Mouse (Mus musculus) testis, postnatal 14 days (tissue): ENCODE measurements around the gene Fzd2.
A peak's percentile ranks its signal among the peaks of the same experiment; 100 is the strongest.
"Not testable (repeated sequence)": the region's sequence is repeated elsewhere in the genome, so short reads cannot be mapped to it uniquely, and the experiment has no call there.

Experiments used
- DNase-seq: peaks from one replicate; pipeline ENCODE4 v3.0.0; 2021; ENCODE audit warnings: low spot score

Fzd2 gene

DNA sequence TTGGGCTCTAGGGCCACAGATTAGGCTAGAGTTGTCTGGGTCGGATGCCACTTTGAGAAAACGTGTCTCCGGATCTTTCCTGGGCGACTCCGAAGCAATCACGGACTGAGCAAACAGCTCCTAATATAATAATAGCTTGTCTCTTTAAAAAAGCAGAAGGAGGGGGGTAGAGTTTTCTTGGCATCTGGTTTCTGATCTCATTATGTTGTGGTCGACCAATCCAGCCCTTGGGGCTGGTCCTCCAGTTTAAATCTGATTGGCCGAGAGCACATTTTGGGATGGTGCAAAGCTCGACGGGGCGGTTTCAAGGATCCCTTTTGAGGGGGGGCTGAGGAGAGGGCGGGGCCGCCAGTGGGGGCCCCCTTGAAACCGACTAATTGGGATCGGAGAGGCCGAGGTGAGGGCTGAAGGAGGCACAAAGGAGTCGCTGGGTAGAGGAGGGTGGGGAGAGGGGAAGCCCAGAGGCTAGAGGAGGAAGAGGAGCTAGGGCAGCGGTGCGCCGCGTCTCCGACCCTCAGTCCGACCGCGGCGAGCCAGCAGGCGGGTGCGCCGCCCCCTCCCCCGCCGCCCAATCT, at the start of gene Fzd2:
Gene Fzd2, plus strand, starts transcription at position 387 of the 575 bp plus-strand sequence.
- DNase-seq, result peak; percentile 87

DNA sequence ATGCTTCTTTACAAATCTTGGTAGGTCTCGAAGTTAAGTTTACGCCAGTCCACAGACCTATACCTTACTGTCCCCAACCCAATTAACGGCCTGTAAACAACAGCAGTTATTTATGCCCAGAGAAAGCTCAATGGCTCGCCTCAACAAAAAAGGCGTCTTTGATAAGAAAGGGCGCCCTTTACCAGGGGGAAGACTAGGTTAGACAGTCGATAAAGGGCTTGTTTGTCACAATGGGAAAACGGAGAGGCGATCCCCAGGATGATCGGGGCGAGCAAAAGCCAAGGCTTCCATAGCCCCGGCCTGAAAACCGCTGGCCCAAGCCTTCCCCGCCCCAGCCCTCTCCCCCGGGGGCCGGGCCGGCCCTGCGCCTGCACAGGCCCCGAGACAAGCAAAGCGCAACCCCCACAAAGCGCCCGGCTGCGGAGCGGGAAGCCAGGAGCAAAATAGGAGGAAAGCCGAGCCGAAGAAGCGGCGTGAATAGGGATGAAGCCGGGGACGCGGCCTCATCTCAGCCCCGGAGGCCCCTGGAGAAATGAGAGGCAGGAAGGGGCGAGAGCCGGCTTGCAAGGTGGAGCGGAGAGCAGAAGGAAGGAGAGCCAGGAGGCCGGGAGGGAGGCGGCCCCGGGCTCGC, 48.7 kb upstream of the Fzd2 start:
- peak; percentile 77 for DNase-seq

DNA sequence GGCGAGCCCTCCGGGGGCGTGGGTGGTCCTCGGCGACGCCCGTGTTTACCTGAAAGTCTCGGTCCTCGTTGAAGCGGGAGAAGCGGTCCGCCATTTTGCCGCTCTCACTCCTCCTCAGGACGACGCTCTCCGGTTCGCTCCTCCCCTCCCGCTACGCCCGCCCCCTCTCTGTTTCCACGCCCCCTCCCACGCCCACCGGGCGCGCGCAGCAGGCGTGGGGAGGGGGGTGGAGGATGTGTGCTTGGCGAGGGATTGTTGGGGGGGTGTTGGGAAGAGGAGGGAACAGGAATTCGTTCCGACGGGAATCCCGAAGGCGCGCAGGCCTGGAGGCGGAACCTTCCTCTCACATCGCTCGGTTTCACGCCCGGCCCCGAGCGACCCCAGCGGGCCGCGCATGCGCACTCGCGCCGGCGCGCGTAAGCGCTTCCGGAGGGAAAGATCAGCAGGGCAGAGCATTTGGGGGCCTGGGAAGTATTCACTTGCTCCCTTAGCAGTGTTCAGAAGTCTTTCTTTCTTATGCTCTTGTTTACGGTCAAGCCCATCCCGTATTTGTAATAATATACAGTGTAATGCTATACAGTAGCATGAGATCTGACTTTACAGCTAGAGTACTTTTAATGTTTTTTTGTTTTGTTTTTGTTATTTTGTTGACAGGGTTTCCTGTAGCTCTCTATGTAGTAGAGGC, 48.0 kb upstream of the Fzd2 start, which contains the start of gene Gpatch8:
Gene Gpatch8, minus strand, starts transcription at position 362 of the 685 bp plus-strand sequence.
- DNase-seq, result peak; percentile 98

DNA sequence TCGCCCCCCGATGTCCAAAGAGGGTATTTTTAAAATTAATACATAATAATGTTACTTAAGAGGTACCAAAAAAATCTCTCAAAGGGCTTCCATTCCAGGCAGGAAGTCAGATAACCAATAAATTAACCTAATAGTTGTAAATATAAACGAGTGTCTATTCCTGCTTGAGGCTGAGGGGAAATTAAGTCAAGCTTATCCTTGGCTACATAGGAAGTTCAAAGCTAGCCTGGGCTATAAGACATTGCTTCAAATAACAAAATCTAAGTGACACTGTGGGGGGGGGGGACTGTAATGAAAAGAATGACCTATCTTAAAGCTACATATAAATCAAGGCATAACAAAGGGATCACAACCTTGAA, 47.5 kb upstream of the Fzd2 start:
- DNase-seq, result no peak

DNA sequence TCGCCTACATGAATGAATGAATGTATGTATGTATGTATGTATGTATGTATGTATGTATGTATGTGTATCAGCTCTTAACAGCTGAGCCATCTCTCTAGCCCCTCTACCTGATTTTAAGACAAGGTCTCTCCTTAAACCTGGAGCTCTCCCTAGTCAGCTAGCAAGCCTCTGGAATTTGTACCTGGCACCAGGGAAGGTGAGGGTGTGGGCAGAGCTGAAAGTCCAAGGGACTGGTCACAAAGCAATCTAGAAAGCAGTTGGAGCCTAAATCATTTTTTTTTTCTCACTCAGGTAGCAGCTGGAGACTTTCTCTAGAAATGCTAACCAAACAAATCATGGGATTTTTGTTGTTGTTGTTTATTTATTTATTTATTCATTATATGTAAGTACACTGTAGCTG, 46.8 kb upstream of the Fzd2 start:
- no peak for DNase-seq

DNA sequence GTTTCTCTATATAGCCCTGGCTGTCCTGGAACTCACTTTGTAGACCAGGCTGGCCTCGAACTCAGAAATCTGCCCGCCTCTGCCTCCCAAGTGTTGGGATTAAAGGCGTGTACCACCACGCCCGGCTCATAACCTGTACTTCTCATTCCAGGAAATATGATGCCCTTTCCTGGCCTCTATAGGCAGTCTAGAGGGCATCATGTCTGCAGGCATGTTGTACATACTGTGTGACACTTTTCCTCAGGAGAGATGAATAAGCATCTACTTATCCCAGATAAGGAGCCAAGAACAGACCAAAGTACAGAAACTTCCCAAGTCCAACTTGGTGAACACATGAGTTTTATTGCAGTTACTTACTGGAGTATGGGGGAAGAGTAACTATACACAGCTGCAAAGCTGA, 45.5 kb upstream of the Fzd2 start:
- no peak for DNase-seq

DNA sequence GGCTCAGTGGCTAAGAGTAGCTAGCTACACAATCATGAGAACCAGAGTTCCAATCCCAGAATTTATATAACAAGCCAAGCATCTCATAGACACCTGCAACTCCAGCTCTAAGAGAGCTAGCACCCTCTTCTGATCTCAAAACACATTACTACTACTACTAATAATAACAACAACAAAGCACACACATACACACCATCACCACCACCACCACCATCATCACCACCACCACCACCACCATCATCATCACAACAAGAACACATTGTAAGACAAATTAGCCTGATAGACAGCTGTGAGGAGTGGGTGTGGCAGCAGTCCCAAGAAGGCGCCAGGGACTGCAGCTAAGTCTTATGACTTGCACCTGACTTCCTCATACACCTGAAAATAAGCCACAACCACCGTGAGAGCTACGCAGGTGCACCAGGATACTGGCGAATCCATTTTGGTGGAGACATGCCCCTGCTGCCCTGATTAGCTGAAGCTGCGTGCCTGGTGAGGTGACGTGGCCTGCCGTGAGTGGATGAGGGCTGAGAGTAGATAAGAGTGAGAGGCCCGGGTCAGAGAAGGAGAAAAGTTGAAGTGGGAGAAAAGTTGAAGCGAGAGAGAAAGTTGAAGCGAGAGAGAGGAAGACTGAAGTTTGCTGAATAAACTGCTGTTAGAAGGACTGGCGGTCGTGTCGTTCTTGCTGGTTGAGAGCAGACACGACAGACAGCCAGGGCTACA, 39.1 kb upstream of the Fzd2 start:
- DNase-seq, result not testable (repeated sequence)

DNA sequence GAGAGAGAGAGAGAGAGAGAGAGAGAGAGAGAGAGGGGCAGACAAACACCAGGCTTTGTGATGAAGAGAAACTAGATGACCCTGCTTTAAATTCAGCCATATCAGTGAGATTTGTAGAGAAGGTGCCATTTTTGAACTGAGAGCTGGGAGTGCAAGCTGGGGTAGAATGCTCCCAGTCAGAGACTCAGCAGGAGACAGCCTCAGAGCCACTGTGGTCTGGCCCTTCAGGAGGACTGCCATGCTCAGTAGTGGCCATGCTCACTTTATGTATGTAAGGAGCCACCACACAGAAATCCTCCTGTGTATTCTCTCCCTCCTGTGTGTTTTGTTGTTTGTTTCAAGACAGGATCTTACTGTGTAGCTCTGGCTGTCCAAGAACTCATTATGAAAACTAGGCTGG, 38.5 kb upstream of the Fzd2 start:
- no peak for DNase-seq

DNA sequence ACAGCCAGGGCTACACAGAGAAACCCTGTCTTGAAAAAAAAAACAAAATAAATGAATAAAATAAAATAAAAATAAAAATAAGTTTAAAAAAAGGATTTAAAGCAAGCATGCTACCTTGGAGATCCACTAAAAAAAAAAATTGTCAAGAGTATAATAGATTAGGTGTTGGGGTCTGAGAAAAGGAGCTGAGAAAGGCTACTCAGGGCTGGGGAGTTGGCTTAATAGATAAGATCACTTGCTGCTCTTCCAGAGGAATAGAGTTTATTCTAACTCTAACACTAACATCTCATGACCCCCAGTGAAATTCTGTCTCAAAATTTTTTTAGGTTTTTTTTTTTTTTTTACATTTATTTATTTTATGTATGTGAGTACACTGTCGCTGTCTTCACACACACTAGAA, 37.9 kb upstream of the Fzd2 start:
- DNase-seq, result no peak

DNA sequence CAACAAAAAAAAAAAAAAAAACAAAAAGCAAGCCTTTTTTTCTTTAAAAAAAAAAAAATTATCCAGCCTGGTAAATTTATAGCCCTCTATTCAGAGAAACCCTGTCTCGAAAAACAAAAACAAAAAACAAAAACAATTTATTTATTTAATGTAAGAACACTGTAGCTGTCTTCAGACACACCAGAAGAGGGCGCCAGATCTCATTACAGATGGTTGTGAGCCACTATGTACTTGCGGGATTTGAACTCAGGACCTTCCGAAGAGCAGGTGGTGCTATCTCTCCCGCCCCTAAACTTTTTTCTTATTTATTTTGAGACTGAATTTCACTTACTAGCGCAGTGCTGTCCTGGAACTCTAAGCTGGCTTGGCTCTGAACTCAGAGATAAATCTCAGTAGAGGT, 37.0 kb upstream of the Fzd2 start:
- no peak for DNase-seq

DNA sequence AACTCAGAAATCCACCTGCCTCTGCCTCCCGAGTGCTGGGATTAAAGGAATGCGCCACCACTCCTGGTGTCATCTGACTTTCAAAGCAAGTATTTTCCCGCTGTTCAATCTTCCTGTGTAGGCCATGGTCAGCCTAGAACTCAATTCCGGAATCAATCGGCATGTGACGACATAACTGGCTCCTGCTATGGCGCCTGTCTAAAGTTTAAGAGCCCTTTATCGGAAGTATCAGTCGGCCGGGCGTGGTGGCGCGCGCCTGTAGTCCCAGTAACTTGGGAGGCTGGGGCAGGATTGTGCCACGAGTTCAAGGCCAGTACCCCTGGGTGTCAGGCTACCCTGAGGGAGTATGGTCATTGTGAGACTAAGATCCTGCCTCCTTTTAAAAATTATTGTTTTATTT, 36.5 kb upstream of the Fzd2 start:
- peak; percentile 81 for DNase-seq

DNA sequence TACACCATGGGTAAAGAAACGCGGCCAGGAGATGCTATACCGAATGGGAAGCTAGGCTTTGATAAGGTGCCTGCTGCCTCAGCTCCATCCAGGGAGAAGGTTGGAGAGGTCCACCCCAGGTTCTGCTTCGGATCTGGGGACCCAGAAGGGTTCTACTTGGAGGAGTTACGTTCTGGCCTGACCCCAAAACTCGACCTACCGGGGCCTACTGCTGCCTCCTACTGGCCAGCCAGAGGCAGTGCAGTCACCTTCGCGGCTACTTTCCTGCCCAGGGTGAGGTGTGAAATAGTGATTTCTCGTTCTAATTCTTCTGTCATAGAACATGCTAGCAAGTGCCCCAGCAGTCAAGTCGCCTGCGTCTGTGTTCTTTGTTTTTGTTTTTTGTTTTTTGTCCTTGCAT, 36.0 kb upstream of the Fzd2 start:
- DNase-seq, result peak; percentile 69

DNA sequence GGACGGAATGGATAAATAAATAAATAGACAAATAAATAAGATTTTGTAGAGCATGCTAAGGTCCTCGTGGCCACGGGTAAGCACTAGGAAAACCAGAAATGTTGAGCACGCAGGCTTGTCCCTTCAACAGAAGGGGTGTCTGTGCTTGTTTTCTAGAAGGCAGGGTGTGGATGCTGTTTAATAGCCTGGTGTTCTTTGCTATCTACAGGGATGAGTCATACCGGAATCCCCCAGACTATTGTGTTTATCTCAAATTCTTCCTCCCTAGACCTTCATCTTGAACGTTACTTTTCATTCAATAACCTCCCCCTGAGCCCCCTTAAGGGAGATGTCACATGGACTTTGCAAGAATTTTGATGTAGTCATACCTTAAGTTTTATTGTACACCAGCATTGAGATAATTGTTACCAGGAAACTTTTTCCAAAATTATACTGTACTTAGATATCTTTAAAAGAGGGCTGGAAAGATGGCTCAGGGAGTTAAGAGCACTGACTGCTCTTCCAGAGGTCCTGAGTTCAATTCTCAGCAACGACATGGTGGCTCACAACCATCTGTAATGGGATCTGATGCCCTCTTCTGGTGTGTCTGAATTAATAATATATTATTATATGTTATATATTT, 35.3 kb upstream of the Fzd2 start:
- no peak for DNase-seq

DNA sequence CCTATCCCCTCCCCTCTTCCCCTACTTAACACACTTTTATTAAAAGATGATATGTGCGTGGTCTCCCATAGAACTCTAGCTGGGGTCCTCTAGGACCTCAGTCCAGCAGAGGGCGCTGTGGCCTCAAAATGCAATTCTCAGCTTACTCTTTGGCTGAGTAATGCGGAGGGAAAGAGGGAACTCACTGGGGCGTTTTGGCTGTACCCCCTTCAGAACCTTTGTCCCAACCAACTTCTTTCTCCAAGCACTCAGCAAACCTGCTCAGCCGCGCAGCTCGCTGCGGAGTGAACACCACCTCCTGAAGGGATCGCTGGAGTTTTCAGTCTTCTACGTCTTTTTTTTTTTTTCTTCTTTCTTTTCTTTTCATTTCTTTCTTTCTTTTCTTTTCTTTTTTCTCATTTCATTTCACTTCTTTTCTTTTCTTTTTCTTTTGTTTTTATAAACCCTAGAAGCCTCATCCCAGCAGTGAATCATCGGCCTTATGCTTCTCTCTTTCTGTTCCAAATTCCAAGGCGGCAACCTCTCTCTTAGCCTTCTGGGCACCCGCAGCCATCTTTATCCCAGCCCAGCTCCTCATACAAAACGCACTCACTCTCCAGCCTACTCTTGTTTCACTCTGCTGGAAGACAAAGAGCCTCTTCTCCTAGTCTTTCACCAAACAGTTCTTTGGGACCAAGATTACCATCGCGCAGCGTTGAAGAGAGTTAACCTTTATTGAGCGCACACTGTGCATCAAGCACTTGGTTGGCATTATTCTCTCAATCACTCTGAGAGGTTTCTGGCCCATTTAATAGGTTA, 31.1 kb upstream of the Fzd2 start:
- peak; percentile 83 for DNase-seq

DNA sequence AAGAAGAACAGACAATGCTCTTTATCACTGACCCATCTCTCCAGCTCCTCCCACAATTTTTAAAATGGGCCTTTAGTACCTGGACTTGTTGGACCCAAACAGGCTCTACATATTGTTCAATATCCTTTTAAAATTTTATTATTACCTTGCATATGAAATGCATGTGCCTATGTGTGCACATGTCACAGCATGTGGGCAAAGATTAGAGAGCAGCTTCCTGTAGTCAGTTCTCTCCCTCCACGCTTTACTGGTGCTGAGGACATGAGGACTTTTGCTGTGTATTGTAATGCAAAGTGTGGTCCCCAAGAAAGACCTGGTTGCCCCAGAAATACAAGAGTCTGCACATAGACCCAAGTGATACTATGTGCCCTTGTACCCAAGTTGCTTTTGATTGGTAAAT, 29.2 kb upstream of the Fzd2 start:
- DNase-seq, result no peak

DNA sequence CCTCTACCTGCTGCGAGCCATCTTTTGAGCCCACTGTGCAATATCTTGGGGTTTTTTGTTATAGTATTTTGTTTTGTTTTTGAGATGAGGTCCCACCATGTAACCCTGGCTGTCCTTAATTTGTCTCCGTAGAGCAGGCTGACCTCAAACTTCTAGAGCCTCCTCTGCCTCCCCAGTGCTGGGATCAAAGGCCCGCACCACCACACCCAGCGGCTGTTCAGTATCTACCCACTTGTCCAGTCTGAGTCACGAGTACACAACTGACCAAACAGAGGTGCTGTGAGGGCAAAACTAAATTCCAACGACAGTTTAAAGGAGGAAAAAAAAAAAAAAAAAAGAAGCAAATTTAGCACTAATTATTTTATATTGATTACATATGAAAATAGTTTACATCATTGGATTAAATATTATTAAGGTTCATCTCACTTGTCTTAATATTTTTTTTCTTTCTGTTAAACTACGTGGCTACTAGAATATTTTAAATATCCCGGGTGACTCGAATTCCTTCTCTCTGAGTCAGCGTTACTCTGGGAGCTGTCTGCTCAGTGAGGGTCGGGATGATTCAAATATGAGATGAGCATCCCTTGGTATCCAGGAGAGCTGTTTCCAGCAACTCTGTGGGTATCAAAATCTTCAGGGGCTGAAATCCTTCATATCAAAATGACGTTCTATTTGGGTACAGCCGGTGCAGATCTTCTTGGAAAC, 28.0 kb upstream of the Fzd2 start:
- no peak for DNase-seq

DNA sequence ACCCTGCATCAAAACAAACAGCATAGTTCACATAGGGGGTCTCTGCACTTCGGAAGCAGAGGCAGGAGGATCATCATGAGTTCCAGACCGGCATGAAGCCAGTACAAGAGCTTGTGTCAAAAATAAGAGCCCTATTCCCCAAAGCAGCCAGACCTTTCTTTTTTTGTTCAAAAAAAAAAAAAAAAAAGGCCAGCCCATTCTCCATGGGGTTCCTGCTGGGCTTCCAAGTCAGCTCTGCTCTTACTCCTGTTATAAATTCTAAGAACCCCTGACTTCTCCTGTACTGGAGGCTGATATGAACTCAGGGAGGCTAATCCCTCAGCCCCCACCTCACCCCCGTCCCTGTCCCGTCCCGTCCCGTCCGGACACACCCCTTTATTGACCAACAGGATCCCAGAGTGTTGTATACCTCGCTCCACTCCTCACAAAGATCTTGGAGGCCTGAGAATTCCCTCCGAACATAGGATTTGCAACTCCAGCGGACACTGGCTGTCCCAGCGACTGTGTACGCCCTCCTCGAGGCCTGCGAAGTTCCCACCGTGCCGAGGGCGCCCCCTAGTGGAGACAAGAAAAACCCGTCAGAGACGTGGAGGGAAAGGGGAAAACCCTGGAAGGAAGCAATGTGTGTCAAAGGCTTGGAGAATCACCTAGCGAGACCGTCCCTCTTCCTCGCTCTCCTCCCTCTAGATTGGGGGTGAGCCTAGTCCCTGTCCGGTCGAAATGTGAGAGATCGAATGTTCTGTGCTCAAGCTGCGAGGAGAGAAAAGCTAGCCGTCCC, 25.7 kb upstream of the Fzd2 start:
- peak; percentile 83 for DNase-seq

DNA sequence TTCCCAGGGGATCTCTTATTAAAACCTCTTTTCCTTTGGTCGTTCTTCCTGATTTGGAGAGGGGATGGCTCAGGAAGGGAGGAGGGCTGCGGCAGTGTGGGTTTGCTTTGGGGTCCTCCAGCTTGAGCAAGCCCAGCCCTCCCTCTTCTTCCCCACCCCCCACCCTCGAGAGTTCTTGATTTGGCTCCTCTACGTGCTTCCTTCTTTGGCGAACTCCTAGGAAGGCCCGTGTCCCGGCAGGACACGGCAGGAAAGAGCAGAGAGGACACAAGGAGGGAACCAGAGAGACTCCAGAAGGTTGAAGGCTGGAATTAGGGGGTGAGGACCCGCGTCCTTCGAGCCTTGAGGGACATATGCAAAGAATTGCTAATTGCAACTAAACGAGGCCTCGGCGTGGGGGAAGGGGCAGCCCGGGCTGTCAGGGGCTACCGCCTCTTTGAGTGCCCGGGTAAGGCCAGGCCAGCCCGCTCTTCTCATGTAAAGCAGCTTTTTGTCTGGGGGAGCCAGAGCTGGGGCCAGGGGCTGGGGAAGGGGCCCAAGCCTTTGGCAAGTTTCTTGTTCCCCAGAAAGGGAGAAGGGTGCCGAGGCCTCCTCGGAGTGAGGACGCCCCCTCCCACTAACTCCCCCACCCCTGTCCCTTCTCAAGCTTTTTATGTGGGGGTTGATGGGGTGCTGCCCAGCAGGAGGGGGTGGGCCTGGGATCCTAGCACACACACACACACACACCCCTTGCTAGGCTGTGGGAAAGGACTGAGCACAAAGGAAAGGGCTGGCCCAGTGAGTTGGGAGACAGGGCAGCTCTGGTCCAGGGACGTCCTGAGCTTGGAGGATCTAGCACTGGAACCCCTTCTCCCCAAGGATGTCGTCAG, 24.8 kb upstream of the Fzd2 start, which contains the start of gene Gm11627:
Gene Gm11627, minus strand, starts transcription at position 297 of the 869 bp plus-strand sequence.
- no peak for DNase-seq

DNA sequence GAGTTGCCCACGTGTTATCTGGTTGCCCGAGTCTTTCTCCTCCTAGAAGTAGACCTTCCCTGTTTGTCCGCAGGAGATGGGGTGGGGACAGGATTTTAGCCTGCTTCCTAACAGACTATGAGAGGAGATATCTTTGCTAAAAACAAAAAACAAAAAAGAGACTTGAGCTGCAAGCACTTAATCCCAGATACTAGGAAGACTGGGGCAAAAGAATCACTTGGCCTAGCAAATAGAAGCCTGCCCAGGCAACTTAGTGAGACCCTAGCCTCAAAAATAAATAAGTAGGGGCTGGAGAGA, 24.2 kb upstream of the Fzd2 start:
- no peak for DNase-seq
